Mouse (Mus musculus) gastrocnemius, adult 2 months (tissue): ENCODE measurements at regions not wholly inside any gene's neighbourhood (a gene's known extent, or its start where the extent isn't known, plus 50 kb on each side); places are given as distances from the start of the nearest gene placed in this dataset.

Source experiments
- DNase-seq: peaks from one replicate; pipeline ENCODE4 v3.0.0; 2022
- H3K27ac ChIP-seq: fragments of 200-600 bp; 2 replicates; pipeline ENCODE4 v1.8.1; 2022; ENCODE audit warnings: mild to moderate bottlenecking
- H3K4me3 ChIP-seq: fragments of 200-600 bp; 2 replicates; pipeline ENCODE4 v1.8.1; 2022; ENCODE audit warnings: mild to moderate bottlenecking, moderate library complexity
- CTCF ChIP-seq: fragments of 200-600 bp; IDR thresholded peaks from 2 replicates; pipeline ENCODE4 v1.8.1; 2022; ENCODE audit warnings: antibody characterized with exemption, mild to moderate bottlenecking, moderate library complexity
- intact Hi-C: fragments of 180-260 bp; cut with DNase I; formaldehyde crosslinking; loops from one replicate; pipeline ENCODE4 v1.15.1; 2025

DNA sequence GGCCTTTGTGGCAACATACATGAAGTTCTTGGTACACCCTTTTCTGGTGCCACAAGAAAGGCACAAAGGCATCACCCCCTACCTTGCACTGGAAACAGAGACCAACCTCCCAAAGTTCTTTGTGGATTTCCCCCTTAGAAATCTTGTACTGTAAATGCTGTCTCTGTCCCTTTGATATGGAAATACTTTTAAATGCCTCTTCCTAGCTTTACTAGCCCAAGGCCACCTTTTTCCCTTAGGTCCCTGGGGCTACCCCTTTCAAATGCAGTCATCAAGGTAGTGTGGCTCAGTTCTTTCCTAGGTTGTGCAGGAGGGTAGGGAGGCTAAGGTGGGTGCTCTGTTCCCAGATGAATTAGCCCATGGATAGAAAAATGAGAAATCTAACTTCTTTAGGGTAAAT, 2587.9 kb upstream of the Gm7489 start:
- intact Hi-C loops, result no loop called here
- no peak for TF ChIP-seq CTCF
- Histone ChIP-seq H3K27ac (no peak overlapping the region), H3K4me3 (no peak overlapping the region)
- DNase-seq, result no peak

DNA sequence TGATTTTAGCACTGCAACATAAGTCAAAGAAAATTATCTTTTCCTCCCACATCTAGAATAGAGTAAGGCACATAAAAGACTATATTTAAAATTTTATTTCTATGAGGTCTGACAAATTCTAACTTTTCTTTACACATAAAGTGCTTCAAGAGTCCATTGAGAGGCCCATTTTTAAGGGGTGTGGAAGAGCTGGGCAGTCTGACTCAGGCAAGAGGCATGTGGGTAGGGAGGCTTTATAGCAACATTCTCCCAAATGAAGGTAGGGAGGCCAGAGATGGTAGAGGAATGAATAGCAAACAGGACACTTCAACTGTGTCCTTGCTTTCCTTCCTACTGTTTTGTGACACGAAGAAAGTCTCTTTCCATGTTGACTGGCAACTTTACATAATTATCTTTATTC, 2566.6 kb upstream of the Gm7489 start:
- Histone ChIP-seq H3K4me3 (no peak overlapping the region), H3K27ac (no peak overlapping the region)
- no peak for TF ChIP-seq CTCF
- intact Hi-C loops, result no loop called here
- no peak for DNase-seq

DNA sequence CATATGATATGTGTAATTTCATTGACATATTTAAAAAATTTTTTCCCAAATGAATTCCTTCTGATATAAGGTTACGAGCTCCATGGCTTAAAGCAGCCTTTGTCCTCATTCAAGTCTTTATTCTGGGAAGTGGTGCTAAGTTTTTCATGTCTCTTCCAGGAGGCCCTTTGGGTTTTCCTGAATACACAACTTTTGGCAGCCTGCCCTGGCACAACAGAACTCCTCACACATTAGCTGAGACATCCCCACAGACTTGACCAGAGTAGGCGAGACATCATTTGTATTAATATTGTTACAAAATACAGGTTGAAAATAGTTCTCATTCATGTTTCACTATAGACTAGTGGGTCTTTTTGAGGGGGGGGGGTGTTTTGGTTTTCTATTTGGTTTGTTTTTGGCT, 2565.9 kb upstream of the Gm7489 start:
- DNase-seq, result peak; percentile 71
- intact Hi-C loops, result no loop called here
- Histone ChIP-seq H3K4me3 (no peak overlapping the region), H3K27ac (no peak overlapping the region)
- TF ChIP-seq CTCF, result no peak

- DNase-seq, result peak; percentile 42
- H3K27ac ChIP-seq, result peak overlapping the region; percentile 28
- peak overlapping the region; percentile 33 for H3K4me3 ChIP-seq
- TF ChIP-seq CTCF, result no peak
- intact Hi-C loops, result no loop called here
Measured at GRCm38 (mm10) chr15:51320366-51320894, 2564.3 kb upstream of the Gm7489 start.

GRCm38 (mm10) chr15:51323284-51323683, 2561.4 kb upstream of the Gm7489 start:
- no peak overlapping the region for H3K27ac ChIP-seq
- TF ChIP-seq CTCF, result no peak
- H3K4me3 ChIP-seq, result no peak overlapping the region
- intact Hi-C loops, result no loop called here
- DNase-seq, result no peak

- no peak for DNase-seq
Measured at GRCm38 (mm10) chr15:51324211-51324610, 2560.5 kb upstream of the Gm7489 start.

DNA sequence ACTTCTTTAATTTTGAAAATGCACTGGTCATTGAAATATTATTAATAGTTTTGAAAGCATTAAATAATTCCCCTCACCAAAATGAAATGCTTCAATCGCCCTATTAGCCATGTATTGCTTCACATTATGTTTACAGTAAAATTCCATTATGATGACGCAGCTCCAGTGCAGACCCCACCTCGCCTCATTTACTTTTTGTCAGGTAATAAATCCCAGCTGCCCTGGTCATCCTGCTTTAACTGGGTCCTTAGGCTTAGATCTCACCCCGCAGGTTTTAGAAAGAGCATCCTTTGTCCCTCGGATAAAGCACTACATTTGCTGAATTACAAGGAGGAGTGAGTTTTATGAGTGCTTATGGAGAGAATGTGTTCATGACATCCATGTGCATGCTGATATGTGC, 2557.0 kb upstream of the Gm7489 start:
- TF ChIP-seq CTCF, result no peak
- Histone ChIP-seq H3K4me3 (no peak overlapping the region), H3K27ac (no peak overlapping the region)
- intact Hi-C loops, result no loop called here
- no peak for DNase-seq

More at GRCm38 (mm10) chr15:51324211-51324610, 2560.5 kb upstream of the Gm7489 start:
- no peak overlapping the region for H3K27ac ChIP-seq
- intact Hi-C loops, result no loop called here
- no peak overlapping the region for H3K4me3 ChIP-seq
- no peak for TF ChIP-seq CTCF

DNA sequence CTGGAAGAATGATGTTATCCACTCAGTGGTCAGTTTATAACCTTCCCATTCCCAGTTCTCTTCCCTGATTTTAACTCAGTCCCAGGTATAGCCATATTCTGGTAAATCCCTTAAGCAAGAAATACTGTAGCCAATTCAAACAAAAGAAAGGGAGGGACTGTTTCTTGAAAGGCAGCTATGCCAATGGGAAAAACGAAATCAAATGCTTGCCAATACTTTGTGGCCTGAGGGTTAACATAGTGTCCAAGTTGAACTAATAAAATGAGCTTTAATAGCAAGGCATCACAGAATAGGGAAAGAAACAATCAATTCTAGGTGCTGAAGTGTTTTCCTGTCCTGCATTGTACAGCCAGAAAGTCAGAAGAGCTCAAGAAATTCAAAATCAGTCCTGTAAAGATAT, 2548.3 kb upstream of the Gm7489 start:
- no peak for TF ChIP-seq CTCF
- H3K27ac ChIP-seq, result no peak overlapping the region
- DNase-seq, result no peak
- H3K4me3 ChIP-seq, result no peak overlapping the region
- intact Hi-C loops, result no loop called here

- no peak overlapping the region for H3K4me3 ChIP-seq
- no peak overlapping the region for H3K27ac ChIP-seq
- intact Hi-C loops, result no loop called here
- no peak for TF ChIP-seq CTCF
- no peak for DNase-seq
Measured at GRCm38 (mm10) chr15:51346301-51346700, 2538.4 kb upstream of the Gm7489 start.

DNA sequence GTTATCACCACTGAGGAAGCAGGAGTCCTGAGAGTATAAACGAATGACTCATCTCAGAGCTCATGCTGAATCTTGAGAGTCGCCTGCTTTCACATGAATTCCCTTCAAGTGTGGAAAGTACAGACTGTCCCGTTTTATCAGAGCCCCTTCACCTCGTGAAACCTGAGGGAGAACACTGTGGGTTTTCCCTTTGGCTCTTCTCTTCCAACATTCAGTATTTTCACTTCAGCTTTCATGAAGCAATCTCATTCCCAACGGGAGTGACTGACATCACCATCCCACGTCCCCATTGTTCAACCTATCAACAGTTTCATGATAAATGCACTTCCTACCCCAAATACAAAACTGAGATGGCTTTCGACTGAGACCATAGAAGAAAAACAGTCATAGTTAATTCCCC, 2521.3 kb upstream of the Gm7489 start:
- no peak for TF ChIP-seq CTCF
- Histone ChIP-seq H3K27ac (no peak overlapping the region), H3K4me3 (no peak overlapping the region)
- intact Hi-C loops, result no loop called here
- DNase-seq, result peak; percentile 28

DNA sequence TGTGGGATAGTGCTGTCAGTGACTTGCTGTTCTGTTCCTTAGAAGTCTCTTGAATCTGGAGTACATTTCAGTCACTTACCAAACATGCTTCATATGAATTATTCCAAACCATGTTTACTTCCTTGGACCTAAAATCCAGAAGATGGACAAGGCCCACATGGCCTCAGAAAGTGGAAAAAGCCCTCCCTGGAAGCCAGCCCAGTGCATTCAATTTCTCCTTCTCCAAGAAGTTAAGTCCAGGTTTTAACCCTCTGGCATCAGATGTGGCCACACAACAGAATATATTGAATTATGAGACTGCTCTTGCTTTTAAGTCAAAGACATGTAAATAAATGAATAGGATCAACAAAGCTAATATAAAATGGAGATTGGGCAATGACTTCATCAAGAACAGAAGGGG, 2513.5 kb upstream of the Gm7489 start:
- no peak for TF ChIP-seq CTCF
- no peak for DNase-seq
- Histone ChIP-seq H3K4me3 (no peak overlapping the region), H3K27ac (no peak overlapping the region)
- intact Hi-C loops, result no loop called here

DNA sequence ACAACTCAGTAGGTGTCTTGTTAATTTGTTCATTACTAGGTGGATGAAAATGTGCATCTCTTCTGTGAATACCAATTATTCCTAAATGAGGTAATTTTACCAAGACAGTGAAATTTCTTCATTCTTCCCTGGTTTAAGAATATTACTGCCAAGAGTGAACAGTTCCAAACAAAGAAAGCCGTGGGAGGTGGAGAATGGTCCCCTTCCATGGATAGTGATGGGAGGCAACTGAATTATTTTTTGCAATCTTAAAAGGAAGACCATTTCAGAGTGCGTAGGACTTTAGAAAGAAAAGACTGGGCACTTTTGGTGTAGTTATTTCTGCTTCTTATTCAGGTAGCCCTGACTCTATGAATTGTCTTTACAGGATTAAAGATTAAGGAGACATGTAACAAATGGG, 2494.3 kb upstream of the Gm7489 start:
- Histone ChIP-seq H3K27ac (no peak overlapping the region), H3K4me3 (no peak overlapping the region)
- TF ChIP-seq CTCF, result no peak
- intact Hi-C loops, result no loop called here
- no peak for DNase-seq

DNA sequence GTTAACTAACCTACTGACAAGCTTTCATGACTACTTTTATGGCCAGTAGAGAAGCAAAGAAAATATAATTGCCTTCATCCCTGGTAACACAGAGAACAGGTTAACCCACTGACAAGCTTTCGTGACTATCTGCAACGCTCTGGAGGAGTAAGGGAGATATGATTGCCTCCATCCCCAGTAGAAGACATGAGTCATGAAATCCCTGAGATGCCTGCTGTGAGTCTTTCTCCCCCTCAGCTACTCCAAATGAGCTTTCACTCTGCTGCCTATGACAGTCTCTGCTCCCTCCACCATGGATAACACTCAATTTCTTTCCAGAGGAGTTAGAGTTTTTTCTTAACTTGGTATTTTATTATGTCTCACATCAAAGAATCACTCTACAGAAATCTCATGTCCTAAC, 2493.4 kb upstream of the Gm7489 start:
- intact Hi-C loops, result no loop called here
- no peak for TF ChIP-seq CTCF
- no peak for DNase-seq
- H3K27ac ChIP-seq, result no peak overlapping the region
- H3K4me3 ChIP-seq, result no peak overlapping the region

GRCm38 (mm10) chr15:51392449-51393405, 2492.0 kb upstream of the Gm7489 start:
- no peak for TF ChIP-seq CTCF
- Histone ChIP-seq H3K27ac (no peak overlapping the region), H3K4me3 (no peak overlapping the region)
- no peak for DNase-seq
- intact Hi-C loops, result no loop called here
